Mouse (Mus musculus): ENCODE measurements at regions not wholly inside any gene's neighbourhood (a gene's known extent, or its start where the extent isn't known, plus 50 kb on each side); places are given as distances from the start of the nearest gene placed in this dataset.
"Not testable (repeated sequence)": the region's sequence is repeated elsewhere in the genome, so short reads cannot be mapped to it uniquely, and the experiment has no call there.

GRCm38 (mm10) chr8:96586129-96586528, 697.8 kb upstream of the Got2 start:
- no peak for ATAC-seq (replicated peaks; ENCODE audit: low read depth, poor library complexity, severe bottlenecking)

- ATAC-seq (replicated peaks; ENCODE audit: low read depth, poor library complexity, severe bottlenecking) = peak; percentile 93
These were observed 664.2 kb upstream of the Got2 start for GRCm38 (mm10) chr8:96552512-96552911.

- no peak for ATAC-seq (replicated peaks; ENCODE audit: low read depth, poor library complexity, severe bottlenecking)
These were observed 662.1 kb upstream of the Got2 start for GRCm38 (mm10) chr8:96550408-96550807.

GRCm38 (mm10) chr8:96548663-96549062, 660.3 kb upstream of the Got2 start:
- no peak for ATAC-seq (replicated peaks; ENCODE audit: low read depth, poor library complexity, severe bottlenecking)

- ATAC-seq (replicated peaks; ENCODE audit: low read depth, poor library complexity, severe bottlenecking) = no peak
These were observed 659.8 kb upstream of the Got2 start for GRCm38 (mm10) chr8:96548187-96548586.

GRCm38 (mm10) chr8:96542215-96542614, 653.9 kb upstream of the Got2 start:
- no peak for ATAC-seq (replicated peaks; ENCODE audit: low read depth, poor library complexity, severe bottlenecking)

GRCm38 (mm10) chr8:96498854-96499253, 610.5 kb upstream of the Got2 start:
- no peak for ATAC-seq (replicated peaks; ENCODE audit: low read depth, poor library complexity, severe bottlenecking)

- ATAC-seq (replicated peaks; ENCODE audit: low read depth, poor library complexity, severe bottlenecking) = 0 out of 2 replicates have a peak, but pooled peaks have one; percentile 25
These were observed 607.1 kb upstream of the Got2 start for GRCm38 (mm10) chr8:96495406-96495805.

- no peak for ATAC-seq (replicated peaks; ENCODE audit: low read depth, poor library complexity, severe bottlenecking)
These were observed 601.5 kb upstream of the Got2 start for GRCm38 (mm10) chr8:96489804-96490203.

GRCm38 (mm10) chr8:96488741-96489453, 600.5 kb upstream of the Got2 start:
- no peak for ATAC-seq (replicated peaks; ENCODE audit: low read depth, poor library complexity, severe bottlenecking)

- no peak for ATAC-seq (replicated peaks; ENCODE audit: low read depth, poor library complexity, severe bottlenecking)
These were observed 567.6 kb upstream of the Got2 start for GRCm38 (mm10) chr8:96455915-96456314.

- ATAC-seq (replicated peaks; ENCODE audit: low read depth, poor library complexity, severe bottlenecking) = no peak
These were observed 567.0 kb upstream of the Got2 start for GRCm38 (mm10) chr8:96455336-96455735.

- no peak for ATAC-seq (replicated peaks; ENCODE audit: low read depth, poor library complexity, severe bottlenecking)
These were observed 541.4 kb upstream of the Got2 start for GRCm38 (mm10) chr8:96429708-96430107.

- no peak for ATAC-seq (replicated peaks; ENCODE audit: low read depth, poor library complexity, severe bottlenecking)
These were observed 538.6 kb upstream of the Got2 start for GRCm38 (mm10) chr8:96426900-96427299.

GRCm38 (mm10) chr8:96409601-96410000, 521.3 kb upstream of the Got2 start:
- no peak for ATAC-seq (replicated peaks; ENCODE audit: low read depth, poor library complexity, severe bottlenecking)

GRCm38 (mm10) chr8:96404549-96405145, 516.3 kb upstream of the Got2 start:
- no peak for ATAC-seq (replicated peaks; ENCODE audit: low read depth, poor library complexity, severe bottlenecking)

- ATAC-seq (replicated peaks; ENCODE audit: low read depth, poor library complexity, severe bottlenecking) = no peak
These were observed 515.3 kb upstream of the Got2 start for GRCm38 (mm10) chr8:96403669-96404068.

- not testable (repeated sequence) for ATAC-seq (replicated peaks; ENCODE audit: low read depth, poor library complexity, severe bottlenecking)
These were observed 511.0 kb upstream of the Got2 start for GRCm38 (mm10) chr8:96399381-96399780.

- ATAC-seq (replicated peaks; ENCODE audit: low read depth, poor library complexity, severe bottlenecking) = no peak
These were observed 504.7 kb upstream of the Got2 start for GRCm38 (mm10) chr8:96393024-96393423.

GRCm38 (mm10) chr8:96389251-96389650, 500.9 kb upstream of the Got2 start:
- no peak for ATAC-seq (replicated peaks; ENCODE audit: low read depth, poor library complexity, severe bottlenecking)

GRCm38 (mm10) chr8:96370500-96370899, 482.2 kb upstream of the Got2 start:
- ATAC-seq (replicated peaks; ENCODE audit: low read depth, poor library complexity, severe bottlenecking) = no peak

Data from common myeloid progenitor, adult 5-6 weeks (primary cell).